Mouse (Mus musculus) gastrocnemius, adult 8-10 months (tissue): ENCODE data around the gene Muc13. TPM values are rescaled to one million over a fixed set of nuclear protein-coding genes. Genes with fewer than 3 reads are reported as not detected.
A peak's percentile ranks its signal among the peaks of the same experiment; 100 is the strongest.

Experiments used
- DNase-seq, 2 experiments: peaks; one replicate each; pipeline ENCODE4 v3.0.0; 2022; ENCODE audit warnings: low spot score in 2 of 2
- total RNA-seq, 4 experiments: library from RNA; stranded (reverse); gene quantifications; 2 replicates each; pipeline ENCODE4 v1.2.4; 2022

Gene Muc13
- total RNA-seq, 4 experiments from 2014 or later, result not detected

DNA sequence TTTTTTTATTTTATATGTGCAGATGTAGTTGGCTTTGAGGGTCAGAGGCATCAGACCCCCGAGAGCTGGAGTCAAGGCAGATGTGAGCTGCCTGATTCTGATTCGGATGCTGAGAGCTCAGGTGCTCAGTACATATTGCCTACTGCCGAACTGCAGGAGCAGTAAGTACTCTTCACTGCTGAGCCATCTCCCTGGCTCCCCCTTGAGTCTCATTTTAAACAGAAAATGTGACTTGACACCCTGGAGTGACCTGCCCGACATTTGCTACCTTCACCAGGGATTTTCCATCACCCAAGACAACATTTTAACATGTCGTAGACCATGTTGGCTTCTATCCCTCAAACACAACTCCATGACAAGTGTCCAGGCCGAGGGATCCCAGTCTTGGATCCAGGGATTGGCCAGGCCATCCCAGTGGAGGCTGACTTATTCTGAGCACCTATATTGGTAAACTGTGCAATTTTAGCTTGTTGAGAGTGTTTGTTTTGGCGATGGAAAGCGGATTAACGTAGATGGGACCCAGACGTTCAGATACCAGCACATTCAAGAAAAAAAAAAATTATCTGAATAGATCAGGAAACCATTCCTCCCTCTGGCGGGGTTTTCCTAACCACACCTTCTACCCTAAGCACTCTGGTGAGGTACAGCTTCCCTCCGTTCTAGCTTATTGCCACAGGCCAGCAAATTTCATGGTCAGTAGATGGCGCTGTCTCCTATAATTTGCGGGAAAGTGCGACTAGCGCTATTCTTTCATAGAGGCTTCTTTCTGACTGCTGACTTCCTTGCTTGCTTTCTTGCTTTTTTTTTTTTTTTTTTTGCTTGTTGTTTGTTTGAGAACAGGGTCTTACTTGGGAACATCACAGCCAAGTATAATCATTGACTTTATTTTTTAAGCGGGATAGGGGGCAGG, 26.7 kb downstream of the Muc13 start:
- DNase-seq, result peak; percentile 66 to 68

DNA sequence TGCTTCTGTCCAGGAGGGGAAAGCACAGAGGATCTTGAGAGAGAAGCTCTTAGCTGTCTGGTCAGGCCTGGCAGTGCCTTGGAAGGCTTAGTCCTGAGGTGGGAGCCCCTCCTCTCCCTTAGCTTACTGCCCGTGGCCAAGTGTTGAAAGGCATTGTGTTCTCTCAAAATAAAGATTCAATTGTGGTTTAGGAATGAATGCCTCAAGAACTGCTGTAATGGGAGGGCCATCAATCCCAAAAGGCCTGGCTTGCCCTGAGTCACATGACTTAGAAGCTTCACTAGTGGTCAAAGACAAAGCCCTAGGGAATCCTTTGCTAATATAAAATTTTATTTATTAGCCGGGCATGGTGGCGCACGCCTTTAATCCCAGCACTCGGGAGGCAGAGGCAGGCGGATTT, 30.8 kb downstream of the Muc13 start:
- DNase-seq, result no peak

- no peak for DNase-seq
Measured at GRCm38 (mm10) chr16:33828496-33828895, 34.7 kb downstream of the Muc13 start.

GRCm38 (mm10) chr16:33829301-33829831, 35.5 kb downstream of the Muc13 start, which contains the start of gene Itgb5:
Itgb5 (plus strand) TSS chr16:33829665.
- peak; percentile 72 to 77 for DNase-seq

GRCm38 (mm10) chr16:33829842-33830511, 36.1 kb downstream of the Muc13 start:
- DNase-seq, result peak in 1 of 2 experiments; percentile 46

DNA sequence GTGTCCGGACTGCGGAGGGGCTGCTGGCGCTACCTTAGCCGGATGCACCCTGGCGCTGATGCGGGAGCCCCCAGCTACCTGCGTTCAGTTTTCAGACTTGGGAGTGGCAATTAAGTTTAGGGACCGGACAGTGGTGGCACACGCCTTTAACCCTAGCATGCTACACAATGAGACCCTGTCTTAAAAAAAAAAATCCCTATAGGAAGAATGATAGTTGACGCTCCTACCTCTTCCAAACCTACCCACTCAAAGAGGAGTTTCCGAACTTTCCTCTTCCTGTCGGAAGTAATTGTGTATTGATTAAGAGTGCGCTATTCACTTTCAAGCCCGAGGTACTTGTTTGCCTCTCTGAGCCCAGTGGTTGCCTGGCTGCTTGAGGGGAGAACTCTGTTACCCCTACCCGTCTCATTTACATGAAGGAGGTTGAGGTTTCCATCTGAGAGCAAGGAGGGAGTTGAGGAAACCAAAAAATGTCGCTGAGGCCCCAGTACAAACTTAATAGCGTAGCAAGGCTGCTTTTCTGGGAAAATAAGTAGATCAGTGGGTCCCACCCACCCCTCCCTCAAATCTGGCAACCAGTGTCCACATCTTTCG, 36.8 kb downstream of the Muc13 start:
- DNase-seq, result no peak

- no peak for DNase-seq
Measured at GRCm38 (mm10) chr16:33832057-33832456, 38.2 kb downstream of the Muc13 start.

DNA sequence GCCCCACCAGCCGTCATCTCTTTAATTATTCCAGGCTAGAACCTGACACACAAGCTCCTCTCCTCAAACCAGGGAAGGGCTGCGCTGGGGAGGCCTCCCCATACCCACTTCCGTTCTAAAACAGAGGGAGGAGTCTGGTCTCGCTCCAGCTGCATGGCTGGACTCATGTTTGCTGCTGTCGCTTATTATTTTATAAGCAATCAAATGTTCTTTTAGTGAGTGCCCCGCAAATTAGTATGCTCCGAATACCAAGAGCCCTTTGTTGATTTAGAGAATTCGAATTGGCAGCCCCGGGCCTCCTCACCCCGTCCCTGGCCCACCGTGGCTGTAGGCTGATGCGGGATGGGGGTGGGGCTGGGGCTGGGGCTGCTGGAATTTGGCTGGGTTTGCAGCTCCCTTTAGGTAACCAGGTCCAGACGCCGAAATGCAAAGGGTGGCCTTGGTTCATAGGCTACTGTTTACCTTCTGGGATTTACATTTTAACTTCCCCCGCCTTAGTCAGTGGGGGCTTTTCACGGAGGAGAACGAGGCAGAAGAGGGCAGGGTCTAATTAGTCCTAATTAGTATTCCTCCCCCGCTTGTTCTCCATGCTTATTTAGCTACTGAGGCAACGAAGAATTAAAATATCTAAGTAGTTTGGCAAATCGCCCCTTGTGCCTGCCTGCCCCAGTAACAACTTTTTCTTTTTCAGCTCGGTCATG, 39.0 kb downstream of the Muc13 start:
- DNase-seq, result no peak

DNA sequence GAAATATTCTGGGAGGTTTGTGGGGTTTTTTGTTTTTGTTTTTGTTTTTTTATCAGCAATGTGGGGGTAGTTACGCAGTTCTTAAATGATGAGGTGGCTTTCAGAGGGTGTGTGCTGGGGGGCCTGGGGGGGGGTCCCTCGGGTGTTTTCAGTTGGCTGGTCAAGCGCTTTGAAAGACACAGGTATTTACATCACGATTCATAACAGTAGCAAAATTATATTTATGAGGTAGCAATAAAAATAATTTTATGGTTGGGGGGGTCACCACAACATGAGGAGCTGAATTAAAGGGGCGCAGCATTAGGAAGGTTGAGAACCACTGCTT, 39.6 kb downstream of the Muc13 start:
- no peak for DNase-seq

- DNase-seq, result peak in 1 of 2 experiments; percentile 42
Measured at GRCm38 (mm10) chr16:33833781-33834482, 40.1 kb downstream of the Muc13 start.

GRCm38 (mm10) chr16:33836676-33837075, 42.8 kb downstream of the Muc13 start:
- DNase-seq, result peak in 1 of 2 experiments; percentile 52

GRCm38 (mm10) chr16:33837191-33837590, 43.4 kb downstream of the Muc13 start:
- no peak for DNase-seq

GRCm38 (mm10) chr16:33840616-33841015, 46.8 kb downstream of the Muc13 start:
- no peak for DNase-seq

DNA sequence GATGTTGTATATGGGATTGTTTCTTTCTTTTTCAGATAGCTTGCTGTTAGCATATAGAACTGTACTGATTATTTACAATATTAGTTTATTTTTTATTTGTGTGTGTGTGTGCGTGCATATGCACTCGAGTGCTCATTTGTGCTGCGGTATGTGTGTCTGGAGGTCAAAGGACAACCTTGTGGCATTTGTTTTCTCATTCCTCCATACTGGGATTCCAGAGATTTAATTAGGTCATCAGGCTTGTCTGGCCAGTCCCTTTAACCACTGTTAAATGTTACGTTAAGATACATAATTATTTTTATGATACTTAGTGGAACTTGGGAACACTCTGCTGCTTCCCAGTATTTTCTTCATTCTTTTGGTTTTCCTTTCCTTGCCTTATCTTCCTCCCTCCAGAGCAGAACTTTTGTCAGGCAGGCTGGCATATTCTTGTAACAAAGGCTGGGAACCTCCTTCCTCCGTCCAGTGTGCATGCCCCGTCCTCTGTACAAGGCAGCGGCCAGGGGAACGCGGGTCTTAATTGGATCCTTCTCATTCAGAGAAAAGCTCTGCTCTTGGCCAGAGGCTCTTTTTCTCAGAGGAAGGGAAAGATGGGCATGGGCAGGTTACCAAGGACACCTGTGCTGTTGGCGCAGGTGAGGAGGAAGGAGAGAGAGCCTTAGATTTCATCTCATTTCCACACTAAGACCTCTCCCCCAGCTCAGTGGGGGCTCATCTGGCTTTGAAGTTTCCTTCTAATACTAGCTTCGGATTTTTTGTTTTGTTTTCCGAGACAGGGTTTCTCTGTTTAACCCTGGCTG, 48.4 kb downstream of the Muc13 start:
- no peak for DNase-seq

DNA sequence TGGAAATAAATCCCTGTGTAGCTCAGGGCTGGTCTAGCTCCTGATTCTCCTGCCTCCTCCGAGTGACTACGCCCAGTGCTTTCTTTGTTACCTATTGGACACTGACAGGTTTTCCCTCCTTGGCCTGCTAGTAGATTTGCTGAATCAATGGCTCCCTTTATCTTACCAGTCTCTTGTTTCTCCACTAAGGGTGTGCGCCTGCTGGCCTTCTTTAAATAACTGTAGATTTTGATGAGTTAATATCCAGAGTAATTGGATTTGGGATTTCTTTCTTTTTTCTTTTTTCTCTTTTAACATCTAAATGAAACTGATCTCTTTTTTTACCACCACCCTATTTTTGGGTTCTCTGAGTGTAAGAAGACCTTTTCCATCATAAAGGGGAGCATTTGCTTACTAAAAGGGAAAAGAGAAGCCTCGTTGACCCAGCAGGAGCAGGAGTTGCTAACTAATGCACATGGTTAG, 50.3 kb downstream of the Muc13 start:
- DNase-seq, result no peak

GRCm38 (mm10) chr16:33844866-33845265, 51.0 kb downstream of the Muc13 start:
- DNase-seq, result no peak

DNA sequence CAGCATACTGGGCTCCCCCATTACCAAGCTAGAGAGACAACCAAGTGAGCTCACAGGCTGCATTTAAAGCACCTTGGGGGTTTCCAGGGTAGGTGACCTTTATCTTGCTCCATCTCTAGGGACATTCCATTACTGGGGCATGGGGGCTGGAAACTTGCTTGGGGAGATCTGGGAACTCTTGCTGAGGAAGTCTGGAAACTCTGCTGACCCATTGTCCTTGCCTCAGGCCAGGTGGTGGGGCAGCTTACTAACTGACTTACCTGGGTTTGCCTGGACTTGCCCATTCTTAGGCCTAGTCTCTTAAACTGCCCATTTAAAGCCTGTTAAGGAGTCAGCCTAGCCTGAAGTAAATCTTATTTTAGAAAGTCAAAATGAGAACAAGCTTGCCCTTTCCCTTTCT, 59.4 kb downstream of the Muc13 start:
- no peak for DNase-seq

GRCm38 (mm10) chr16:33858766-33859165, 64.9 kb downstream of the Muc13 start:
- no peak for DNase-seq

DNA sequence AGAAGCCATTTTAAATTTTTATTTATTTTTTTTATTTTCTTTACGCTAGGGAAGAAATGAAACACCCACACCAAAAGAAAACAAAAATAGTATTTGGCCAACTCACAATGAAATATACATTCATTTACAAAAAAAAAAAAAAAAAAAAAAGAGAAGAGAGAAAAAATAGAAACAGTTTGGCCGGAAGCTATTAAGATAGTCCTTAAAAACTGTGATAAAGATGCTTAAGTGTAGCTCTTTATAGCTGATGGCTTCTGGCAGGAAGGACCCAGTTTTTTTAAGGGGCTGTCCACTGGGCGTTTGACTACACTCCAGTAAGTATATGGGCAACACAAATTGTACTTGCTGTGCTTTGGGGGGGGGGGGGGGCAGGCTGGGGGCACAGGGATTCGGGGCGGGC, 65.5 kb downstream of the Muc13 start:
- DNase-seq, result no peak
